Mouse (Mus musculus) heart, embryonic 14.5 days (tissue): ENCODE data around the gene Abhd12b. TPM values are rescaled to one million over a fixed set of nuclear protein-coding genes. Genes with fewer than 3 reads are reported as not detected.
"Not testable (repeated sequence)": the region's sequence is repeated elsewhere in the genome, so short reads cannot be mapped to it uniquely, and the experiment has no call there.

Experiments
- ATAC-seq: fragments of 200-750 bp; cut with Nextera tagmentation; 2 replicates; pipeline ENCODE4 v1.8.0; 2017; ENCODE audit warnings: low read depth, moderate TSS enrichment; ENCODE audit not compliant: insufficient number of reproducible peaks, insufficient read depth, low FRiP score
- H3K27ac ChIP-seq, 2 experiments: fragments of 200-500 bp in 1 of 2; fragments of 300-500 bp in 1 of 2; sonication (generic) in 1 of 2; replicated peaks in 1 of 2; 2 replicates each; pipeline ENCODE4 v1.5.1; 2012 to 2014; ENCODE audit warnings: low read depth in 2 of 2, low read length in 2 of 2, control low read depth in 1 of 2, mild to moderate bottlenecking in 1 of 2, mixed read lengths in 1 of 2; ENCODE audit not compliant: control insufficient read depth in 1 of 2, insufficient read depth in 1 of 2
- H3K27me3 ChIP-seq: fragments of 300-500 bp; sonication (generic); 2 replicates; pipeline ENCODE4 v1.6.1; 2014; ENCODE audit warnings: mild to moderate bottlenecking, low read length, control low read depth; ENCODE audit not compliant: control insufficient read depth, insufficient read depth
- H3K36me3 ChIP-seq: fragments of 300-500 bp; sonication (generic); 2 replicates; pipeline ENCODE4 v1.6.1; 2014; ENCODE audit warnings: mild to moderate bottlenecking, control low read depth, low read length, mixed read lengths; ENCODE audit not compliant: control insufficient read depth, insufficient read depth
- H3K4me1 ChIP-seq, 2 experiments: fragments of 200-500 bp in 1 of 2; fragments of 300-500 bp in 1 of 2; sonication (generic) in 1 of 2; 2 replicates each; pipeline ENCODE4 v1.6.1; 2012 to 2014; ENCODE audit warnings: low read length in 2 of 2, control low read depth in 1 of 2, mixed read lengths in 1 of 2; ENCODE audit not compliant: control insufficient read depth in 2 of 2, insufficient read depth in 2 of 2
- H3K4me2 ChIP-seq: fragments of 300-500 bp; sonication (generic); 2 replicates; pipeline ENCODE4 v1.6.1; 2014; ENCODE audit warnings: mild to moderate bottlenecking, low read length
- H3K4me3 ChIP-seq, 2 experiments: fragments of 200-500 bp in 1 of 2; fragments of 300-500 bp in 1 of 2; sonication (generic) in 1 of 2; 2 replicates each; pipeline ENCODE4 v1.5.1; 2012 to 2014; ENCODE audit warnings: low read length in 2 of 2, mild to moderate bottlenecking in 2 of 2, control low read depth in 1 of 2, low read depth in 1 of 2, moderate library complexity in 1 of 2; ENCODE audit not compliant: control insufficient read depth in 1 of 2, insufficient read depth in 1 of 2
- H3K9ac ChIP-seq: fragments of 300-500 bp; sonication (generic); 2 replicates; pipeline ENCODE4 v1.6.1; 2014; ENCODE audit warnings: mild to moderate bottlenecking, low read length
- H3K9me3 ChIP-seq: fragments of 300-500 bp; sonication (generic); 2 replicates; pipeline ENCODE4 v1.6.1; 2016; ENCODE audit warnings: low read length, control low read depth; ENCODE audit not compliant: control insufficient read depth
- WGBS: fragments of 180-500 bp; shearing (Covaris S2); extraction: QIAGEN DNeasy Blood & Tissue Kit; methylation state at CpG from one replicate; pipeline ENCODE4 v1.1.7; 2014; 5-methylcytosine and 5-hydroxymethylcytosine counted together
- polyA plus RNA-seq: library from polyadenylated mRNA; unstranded; fragments of >200 nt; fragmentation: Nextera tagmentation; extraction: Ambion mirVana; gene quantifications from 2 replicates; pipeline ENCODE4 v1.2.1, GENCODE M21; 2014

The Abhd12b gene
- polyA plus RNA-seq, 1 experiment from 2014 or later, result not detected

GRCm38 (mm10) chr12:70169969-70170368, 16.0 kb downstream of the Abhd12b start:
- Histone ChIP-seq H3K4me1 (no peaks in the 10 kb centered on the region), H3K27me3 (no peaks in the 10 kb centered on the region), H3K27ac (no peak overlapping the region), H3K4me3 (no peak overlapping the region), H3K9ac (no peak overlapping the region), H3K4me2 (no peak overlapping the region), H3K9me3 (no peaks in the 10 kb centered on the region), H3K36me3 (no peaks in the 10 kb centered on the region)
- no peak for ATAC-seq
- WGBS, result 76% methylated on average over 1 of the region's 1 CpGs

GRCm38 (mm10) chr12:70183507-70183906, 29.6 kb downstream of the Abhd12b start:
- 87% methylated on average over 8 of the region's 8 CpGs for WGBS

GRCm38 (mm10) chr12:70184173-70184783, 30.3 kb downstream of the Abhd12b start:
- no peak overlapping the region for H3K4me2 ChIP-seq
- ATAC-seq, result no peak
- 80% methylated on average over 22 of the region's 22 CpGs for WGBS

More at GRCm38 (mm10) chr12:70183507-70183906, 29.6 kb downstream of the Abhd12b start:
- not testable (repeated sequence) for H3K4me2 ChIP-seq, H3K9ac ChIP-seq, H3K4me3 ChIP-seq, ATAC-seq, H3K27me3 ChIP-seq, H3K36me3 ChIP-seq, H3K27ac ChIP-seq, H3K9me3 ChIP-seq, H3K4me1 ChIP-seq

GRCm38 (mm10) chr12:70192267-70192727, 38.4 kb downstream of the Abhd12b start:
- no peaks in the 10 kb centered on the region for H3K9me3 ChIP-seq
- peaks cover 19% of the 10 kb centered on the region for H3K36me3 ChIP-seq
- H3K4me2 ChIP-seq, result peak overlapping the region; percentile 57
- H3K27me3 ChIP-seq, result no peaks in the 10 kb centered on the region
- H3K4me1 ChIP-seq, result peaks cover 2 to 5% of the 10 kb centered on the region in 2 experiments; a peak in 2 of 4 replicates
- 0 out of 4 replicates have a peak overlapping the region, but pooled peaks of 1 of the 2 experiments have one; percentile 6 for H3K27ac ChIP-seq
- peak overlapping the region; percentile 27 to 39 for H3K4me3 ChIP-seq
- H3K9ac ChIP-seq, result no peak overlapping the region
- ATAC-seq, result no peak
- 31% methylated on average over 19 of the region's 19 CpGs for WGBS

More at GRCm38 (mm10) chr12:70184173-70184783, 30.3 kb downstream of the Abhd12b start:
- Histone ChIP-seq H3K36me3 (no peaks in the 10 kb centered on the region), H3K4me3 (no peak overlapping the region), H3K27ac (no peak overlapping the region), H3K27me3 (no peaks in the 10 kb centered on the region), H3K9ac (no peak overlapping the region), H3K4me1 (no peaks in the 10 kb centered on the region), H3K9me3 (peaks cover 5% of the 10 kb centered on the region; the same call in 1 of the 2 replicates)

GRCm38 (mm10) chr12:70195426-70195825, 41.5 kb downstream of the Abhd12b start:
- no peak for ATAC-seq
- no peak overlapping the region for H3K4me3 ChIP-seq
- WGBS, result 92% methylated on average over 6 of the region's 6 CpGs

GRCm38 (mm10) chr12:70196341-70196740, 42.4 kb downstream of the Abhd12b start:
- peaks cover 2 to 5% of the 10 kb centered on the region in 2 experiments; a peak in 2 of 4 replicates for H3K4me1 ChIP-seq
- no peak overlapping the region for H3K9ac ChIP-seq
- no peaks in the 10 kb centered on the region for H3K27me3 ChIP-seq
- H3K4me2 ChIP-seq, result no peak overlapping the region
- no peak overlapping the region for H3K4me3 ChIP-seq
- H3K9me3 ChIP-seq, result no peaks in the 10 kb centered on the region
- WGBS, result 86% methylated on average over 5 of the region's 5 CpGs
- H3K36me3 ChIP-seq, result peaks cover 37% of the 10 kb centered on the region
- no peak overlapping the region for H3K27ac ChIP-seq
- ATAC-seq, result no peak

More at GRCm38 (mm10) chr12:70195426-70195825, 41.5 kb downstream of the Abhd12b start:
- Histone ChIP-seq H3K36me3 (peaks cover 33% of the 10 kb centered on the region), H3K27me3 (no peaks in the 10 kb centered on the region), H3K27ac (no peak overlapping the region), H3K9ac (no peak overlapping the region), H3K4me2 (no peak overlapping the region), H3K4me1 (peaks cover 2 to 5% of the 10 kb centered on the region in 2 experiments; a peak in 2 of 4 replicates), H3K9me3 (no peaks in the 10 kb centered on the region)

GRCm38 (mm10) chr12:70201926-70202529, 48.1 kb downstream of the Abhd12b start:
- no peak overlapping the region for H3K27ac ChIP-seq
- peaks cover 29% of the 10 kb centered on the region for H3K36me3 ChIP-seq
- H3K27me3 ChIP-seq, result no peaks in the 10 kb centered on the region
- H3K4me3 ChIP-seq, result no peak overlapping the region
- no peak for ATAC-seq
- H3K4me1 ChIP-seq, result no peaks in the 10 kb centered on the region
- WGBS, result 72% methylated on average over 5 of the region's 5 CpGs
- H3K9me3 ChIP-seq, result no peaks in the 10 kb centered on the region
- no peak overlapping the region for H3K4me2 ChIP-seq
- H3K9ac ChIP-seq, result no peak overlapping the region
